ENCODE assay signal across 11 mouse cellular contexts in the genomic region with DNA sequence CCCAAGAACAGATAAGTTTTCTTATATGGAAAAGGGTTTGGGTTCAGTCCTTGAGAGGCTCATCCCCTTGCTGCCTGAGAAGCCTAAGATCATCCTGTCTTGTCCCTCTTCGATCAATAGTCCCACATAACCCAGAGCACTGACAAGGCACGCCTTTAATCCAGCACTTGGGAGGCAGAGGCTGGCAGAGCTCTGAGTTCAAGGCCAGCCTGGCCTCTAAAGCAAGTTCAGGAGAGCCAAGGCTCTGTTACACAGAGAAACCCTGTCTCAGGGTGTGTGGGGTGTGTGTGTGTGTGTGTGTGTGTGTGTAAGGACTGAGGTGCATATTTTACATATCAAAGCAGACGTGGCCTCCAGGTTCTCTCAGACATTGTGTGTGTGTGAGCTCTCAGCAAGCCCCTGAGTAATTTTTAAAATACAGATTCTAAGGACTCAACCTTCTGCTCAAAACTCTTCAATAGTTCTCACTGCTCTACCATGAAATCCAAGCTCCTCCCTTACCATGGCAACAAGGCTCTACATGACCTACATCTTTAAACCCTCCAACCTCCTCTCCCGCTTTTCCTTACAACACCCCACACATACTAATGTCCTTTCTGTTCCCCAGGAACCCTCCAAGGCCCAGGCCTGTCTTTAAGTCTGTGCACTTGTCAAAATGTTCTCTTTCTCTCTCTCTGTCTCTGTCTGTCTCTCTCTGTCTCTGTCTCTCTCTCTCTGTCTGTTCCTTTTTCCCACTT. TPM values are rescaled to one million over a fixed set of nuclear protein-coding genes. Genes with fewer than 3 reads are reported as not detected.
DNase-seq lines count a peak whose midpoint lies in the region; ATAC-seq and TF ChIP-seq lines count a peak whose summit lies in the region.
"Had no signal": no experiment of that assay in that cellular context is flagged by ENCODE, and none has a peak within 500 bp of the region (broad histone marks: within the 10 kb centered on the region; RNA-seq: fewer than 3 reads in every experiment).

No protein-coding gene starts in this region.

- TF ChIP-seq EP300 in liver, postnatal 0 days (IDR thresholded peaks at IDR 0.05; ENCODE audit: low read depth), result no peak

- WGBS in embryonic facial prominence, embryonic 15.5 days, result 73% methylated on average over 4 of the region's 4 CpGs
- 85% methylated on average over 4 of the region's 4 CpGs for WGBS in embryonic facial prominence, embryonic 10.5 days
- WGBS in liver, postnatal 0 days (ENCODE audit: insufficient replicate concordance), result 69% methylated on average over 4 of the region's 4 CpGs
- 76% methylated on average over 4 of the region's 4 CpGs for WGBS in liver, embryonic 12.5 days (ENCODE audit: insufficient replicate concordance)
- WGBS in hindbrain, postnatal 0 days, result 58% methylated on average over 4 of the region's 4 CpGs
- 57% methylated on average over 4 of the region's 4 CpGs for WGBS in neural tube, embryonic 15.5 days

- ATAC-seq in embryonic facial prominence, embryonic 15.5 days (ENCODE audit: insufficient number of reproducible peaks, low FRiP score, low TSS enrichment, low read depth), result no peak
- no peak for ATAC-seq in liver, postnatal 0 days
- no peak for ATAC-seq in liver, embryonic 12.5 days
- peak; percentile 63 for ATAC-seq in hindbrain, postnatal 0 days
- no peak for ATAC-seq in neural tube, embryonic 15.5 days (ENCODE audit: low FRiP score)

- no peak overlapping the region for H3K9ac ChIP-seq in embryonic facial prominence, embryonic 15.5 days
- no peak overlapping the region for H3K9ac ChIP-seq in liver, postnatal 0 days (replicated peaks)
- no peak overlapping the region for H3K9ac ChIP-seq in liver, embryonic 12.5 days
- H3K9ac ChIP-seq in hindbrain, postnatal 0 days (replicated peaks; ENCODE audit: low read length), result no peak overlapping the region
- peak overlapping the region; percentile 10; the same call in 1 of the 2 replicates for H3K9ac ChIP-seq in neural tube, embryonic 15.5 days (replicated peaks)

- DNase-seq in embryonic facial prominence, embryonic 10.5 days (ENCODE audit: low spot score), result no peak
- DNase-seq in liver, postnatal 0 days, result no peak
- peak; percentile 48 for DNase-seq in hindbrain, postnatal 0 days (ENCODE audit: low spot score)
- no peak for DNase-seq in frontal cortex, adult 2 months (ENCODE audit: extremely low spot score in 1 of 2, low spot score in 1 of 2)
- DNase-seq in cerebellum, postnatal 25 days, result no peak
- DNase-seq: cerebellum, postnatal 36 days; gastrocnemius, postnatal 36 days; left cerebral cortex, postnatal 4 days had no signal

- no peaks in the 10 kb centered on the region for H3K9me3 ChIP-seq in embryonic facial prominence, embryonic 15.5 days (replicated peaks)
- H3K9me3 ChIP-seq in embryonic facial prominence, embryonic 10.5 days, result no peaks in the 10 kb centered on the region
- no peaks in the 10 kb centered on the region for H3K9me3 ChIP-seq in liver, postnatal 0 days (ENCODE audit: low read length)
- no peaks in the 10 kb centered on the region for H3K9me3 ChIP-seq in liver, embryonic 12.5 days (replicated peaks)
- H3K9me3 ChIP-seq in hindbrain, postnatal 0 days (ENCODE audit: low read length), result no peaks in the 10 kb centered on the region
- no peaks in the 10 kb centered on the region for H3K9me3 ChIP-seq in neural tube, embryonic 15.5 days (replicated peaks)

- H3K4me3 ChIP-seq in embryonic facial prominence, embryonic 15.5 days (replicated peaks), result no peak overlapping the region
- H3K4me3 ChIP-seq in embryonic facial prominence, embryonic 10.5 days, result no peak overlapping the region
- H3K4me3 ChIP-seq in liver, postnatal 0 days (ENCODE audit: low read depth, low read length), result no peak overlapping the region
- no peak overlapping the region for H3K4me3 ChIP-seq in liver, embryonic 12.5 days
- no peak overlapping the region for H3K4me3 ChIP-seq in hindbrain, postnatal 0 days (ENCODE audit: low read length)
- H3K4me3 ChIP-seq in neural tube, embryonic 15.5 days (replicated peaks), result no peak overlapping the region

- no peak for TF ChIP-seq CTCF in liver, postnatal 0 days (IDR thresholded peaks at IDR 0.05; ENCODE audit: low read depth)
- TF ChIP-seq CTCF in hindbrain, postnatal 0 days (IDR thresholded peaks at IDR 0.05; ENCODE audit: low read depth), result no peak

- H3K36me3 ChIP-seq in embryonic facial prominence, embryonic 15.5 days, result no peaks in the 10 kb centered on the region
- H3K36me3 ChIP-seq in embryonic facial prominence, embryonic 10.5 days (replicated peaks), result peaks cover 7% of the 10 kb centered on the region; the same call in 1 of the 2 replicates
- H3K36me3 ChIP-seq in liver, postnatal 0 days (replicated peaks; ENCODE audit: insufficient read depth, low read length), result no peaks in the 10 kb centered on the region
- H3K36me3 ChIP-seq in liver, embryonic 12.5 days, result no peaks in the 10 kb centered on the region
- H3K36me3 ChIP-seq in hindbrain, postnatal 0 days (ENCODE audit: insufficient read depth, low read length), result no peaks in the 10 kb centered on the region
- no peaks in the 10 kb centered on the region for H3K36me3 ChIP-seq in neural tube, embryonic 15.5 days

- no peaks in the 10 kb centered on the region for H3K27me3 ChIP-seq in embryonic facial prominence, embryonic 15.5 days
- H3K27me3 ChIP-seq in embryonic facial prominence, embryonic 10.5 days (replicated peaks; ENCODE audit: low read depth, poor library complexity, severe bottlenecking), result no peaks in the 10 kb centered on the region
- no peaks in the 10 kb centered on the region for H3K27me3 ChIP-seq in liver, postnatal 0 days (ENCODE audit: insufficient read depth, low read length)
- H3K27me3 ChIP-seq in liver, embryonic 12.5 days (replicated peaks), result no peaks in the 10 kb centered on the region
- H3K27me3 ChIP-seq in hindbrain, postnatal 0 days (ENCODE audit: insufficient read depth, low read length), result no peaks in the 10 kb centered on the region
- H3K27me3 ChIP-seq in neural tube, embryonic 15.5 days (replicated peaks), result no peaks in the 10 kb centered on the region

- peaks cover 49% of the 10 kb centered on the region for H3K4me1 ChIP-seq in embryonic facial prominence, embryonic 15.5 days
- peaks cover 39% of the 10 kb centered on the region for H3K4me1 ChIP-seq in embryonic facial prominence, embryonic 10.5 days
- peaks cover 33% of the 10 kb centered on the region for H3K4me1 ChIP-seq in liver, postnatal 0 days (ENCODE audit: insufficient read depth)
- H3K4me1 ChIP-seq in liver, embryonic 12.5 days, result peaks cover 71% of the 10 kb centered on the region
- H3K4me1 ChIP-seq in hindbrain, postnatal 0 days (ENCODE audit: insufficient read depth, low read length), result peaks cover 43% of the 10 kb centered on the region
- peaks cover 57% of the 10 kb centered on the region for H3K4me1 ChIP-seq in neural tube, embryonic 15.5 days

- peak overlapping the region; percentile 44; the same call in 1 of the 2 replicates for H3K27ac ChIP-seq in embryonic facial prominence, embryonic 15.5 days (replicated peaks)
- no peak overlapping the region for H3K27ac ChIP-seq in embryonic facial prominence, embryonic 10.5 days (replicated peaks)
- H3K27ac ChIP-seq in liver, postnatal 0 days (ENCODE audit: low read depth), result peak overlapping the region; percentile 26; the same call in 1 of the 2 replicates
- no peak overlapping the region for H3K27ac ChIP-seq in liver, embryonic 12.5 days
- peak overlapping the region; percentile 78 for H3K27ac ChIP-seq in hindbrain, postnatal 0 days
- peak overlapping the region; percentile 69 for H3K27ac ChIP-seq in neural tube, embryonic 15.5 days (replicated peaks)

- no peak overlapping the region for H3K4me2 ChIP-seq in embryonic facial prominence, embryonic 15.5 days (replicated peaks)
- peak overlapping the region; percentile 23 for H3K4me2 ChIP-seq in liver, postnatal 0 days (ENCODE audit: low read depth, low read length)
- no peak overlapping the region for H3K4me2 ChIP-seq in liver, embryonic 12.5 days
- H3K4me2 ChIP-seq in hindbrain, postnatal 0 days (ENCODE audit: low read depth, low read length), result peak overlapping the region; percentile 11
- H3K4me2 ChIP-seq in neural tube, embryonic 15.5 days, result peak overlapping the region; percentile 15; the same call in 1 of the 2 replicates

RNA-seq across cellular contexts. Expression of a gene that starts 5.1 kb away (rescaled TPM):
- 77.5 and 78.5 TPM in 2 replicates for polyA plus RNA-seq in embryonic facial prominence, embryonic 15.5 days (2015; fragmentation: Nextera tagmentation; extraction: Ambion mirVana)
- 104 and 105 TPM in 2 replicates for polyA plus RNA-seq in embryonic facial prominence, embryonic 10.5 days (2016; fragmentation: Nextera tagmentation; extraction: Ambion mirVana)
- 98.6 and 108 TPM in 2 replicates for polyA plus RNA-seq in liver, postnatal 0 days (2015; fragmentation: Nextera tagmentation; extraction: Ambion mirVana)
- 68.3 and 71.9 TPM in 2 replicates for polyA plus RNA-seq in liver, embryonic 12.5 days (2016; fragmentation: Nextera tagmentation; extraction: Ambion mirVana)
- total RNA-seq in hindbrain, postnatal 0 days (2014; rRNA removed), result 191 and 204 TPM in 2 replicates
- 193 and 205 TPM in 2 replicates for polyA plus RNA-seq in hindbrain, postnatal 0 days (2015; fragmentation: Nextera tagmentation; extraction: Ambion mirVana)
- 216 and 238 TPM in 2 replicates for polyA plus RNA-seq in neural tube, embryonic 15.5 days (2015; fragmentation: Nextera tagmentation; extraction: Ambion mirVana)
- 140 and 153 TPM in 2 replicates for polyA plus RNA-seq in frontal cortex, adult 2 months (2012; rRNA removed)

RNA-seq across cellular contexts. Expression of a gene that starts 15.8 kb away (rescaled TPM):
- polyA plus RNA-seq in embryonic facial prominence, embryonic 15.5 days (2015; fragmentation: Nextera tagmentation; extraction: Ambion mirVana), result 34.3 and 35.0 TPM in 2 replicates
- polyA plus RNA-seq in embryonic facial prominence, embryonic 10.5 days (2016; fragmentation: Nextera tagmentation; extraction: Ambion mirVana), result 37.8 and 37.9 TPM in 2 replicates
- 9.2 and 10.6 TPM in 2 replicates for polyA plus RNA-seq in liver, postnatal 0 days (2015; fragmentation: Nextera tagmentation; extraction: Ambion mirVana)
- polyA plus RNA-seq in liver, embryonic 12.5 days (2016; fragmentation: Nextera tagmentation; extraction: Ambion mirVana), result 31.4 and 32.8 TPM in 2 replicates
- total RNA-seq in hindbrain, postnatal 0 days (2014; rRNA removed), result 77.2 and 84.1 TPM in 2 replicates
- 26.9 and 27.7 TPM in 2 replicates for polyA plus RNA-seq in hindbrain, postnatal 0 days (2015; fragmentation: Nextera tagmentation; extraction: Ambion mirVana)
- polyA plus RNA-seq in neural tube, embryonic 15.5 days (2015; fragmentation: Nextera tagmentation; extraction: Ambion mirVana), result 31.2 and 32.9 TPM in 2 replicates
- polyA plus RNA-seq in frontal cortex, adult 2 months (2012; rRNA removed), result 73.5 and 76.7 TPM in 2 replicates

RNA-seq across cellular contexts. Expression of a gene that starts 55.7 kb away (rescaled TPM):
- polyA plus RNA-seq in embryonic facial prominence, embryonic 15.5 days (2015; fragmentation: Nextera tagmentation; extraction: Ambion mirVana), result 44.5 and 45.2 TPM in 2 replicates
- polyA plus RNA-seq in embryonic facial prominence, embryonic 10.5 days (2016; fragmentation: Nextera tagmentation; extraction: Ambion mirVana), result 67.3 and 71.4 TPM in 2 replicates
- 10.5 and 11.1 TPM in 2 replicates for polyA plus RNA-seq in liver, postnatal 0 days (2015; fragmentation: Nextera tagmentation; extraction: Ambion mirVana)
- 38.9 and 42.5 TPM in 2 replicates for polyA plus RNA-seq in liver, embryonic 12.5 days (2016; fragmentation: Nextera tagmentation; extraction: Ambion mirVana)
- total RNA-seq in hindbrain, postnatal 0 days (2014; rRNA removed), result 28.8 and 30.6 TPM in 2 replicates
- 30.0 and 30.4 TPM in 2 replicates for polyA plus RNA-seq in hindbrain, postnatal 0 days (2015; fragmentation: Nextera tagmentation; extraction: Ambion mirVana)
- 32.2 and 38.6 TPM in 2 replicates for polyA plus RNA-seq in neural tube, embryonic 15.5 days (2015; fragmentation: Nextera tagmentation; extraction: Ambion mirVana)
- 19.2 and 20.4 TPM in 2 replicates for polyA plus RNA-seq in frontal cortex, adult 2 months (2012; rRNA removed)

Comparison
In these comparisons a context has a peak if more than half of its experiments do, and no peak if none do; other contexts are left out.
1. H3K27ac ChIP-seq: peak in embryonic facial prominence, embryonic 15.5 days (single experiment), liver, postnatal 0 days (single experiment), hindbrain, postnatal 0 days (single experiment) and neural tube, embryonic 15.5 days (single experiment); none in embryonic facial prominence, embryonic 10.5 days (single experiment) and liver, embryonic 12.5 days (single experiment).
2. H3K4me2 ChIP-seq: peak in liver, postnatal 0 days (single experiment), hindbrain, postnatal 0 days (single experiment) and neural tube, embryonic 15.5 days (single experiment); none in embryonic facial prominence, embryonic 15.5 days (single experiment) and liver, embryonic 12.5 days (single experiment).